Mouse (Mus musculus) adrenal gland, adult 18-20 months (tissue): Measurements from ENCODE around the gene Myom1. TPM values are rescaled to one million over a fixed set of nuclear protein-coding genes. Genes with fewer than 3 reads are reported as not detected.
A peak's percentile ranks its signal among the peaks of the same experiment; 100 is the strongest.

ENCODE experiments used
- DNase-seq, 2 experiments: peaks; one replicate each; pipeline ENCODE4 v3.0.0; 2021 to 2022; ENCODE audit warnings: low spot score in 2 of 2
- total RNA-seq, 2 experiments: library from RNA; stranded (reverse); gene quantifications; 1 replicate in 1 of 2; 2 replicates in 1 of 2; pipeline ENCODE4 v1.2.3; 2021

The Myom1 gene
- total RNA-seq, 2 experiments from 2014 or later: 2.7 to 5.4 TPM

DNA sequence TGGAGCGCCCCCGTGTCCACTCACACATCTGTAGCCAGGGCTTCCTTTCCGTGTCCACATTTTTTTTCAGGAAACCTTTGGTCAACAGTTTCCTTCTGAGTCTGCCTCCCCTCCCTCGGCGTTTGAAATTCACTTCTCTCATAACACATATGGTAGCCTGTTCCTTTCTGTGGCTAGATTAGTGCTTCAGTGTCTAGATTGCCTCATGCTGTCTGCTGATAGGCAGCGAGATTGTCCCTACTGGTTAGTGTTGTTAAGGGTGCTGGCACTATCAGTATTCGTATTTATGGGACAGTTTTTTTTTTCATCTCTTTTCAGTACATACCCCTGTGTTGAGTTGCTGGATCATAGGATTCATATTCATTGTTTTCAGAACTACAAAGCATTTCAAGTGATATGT lies 54.0 kb downstream of the Myom1 start:
- no peak for DNase-seq

DNA sequence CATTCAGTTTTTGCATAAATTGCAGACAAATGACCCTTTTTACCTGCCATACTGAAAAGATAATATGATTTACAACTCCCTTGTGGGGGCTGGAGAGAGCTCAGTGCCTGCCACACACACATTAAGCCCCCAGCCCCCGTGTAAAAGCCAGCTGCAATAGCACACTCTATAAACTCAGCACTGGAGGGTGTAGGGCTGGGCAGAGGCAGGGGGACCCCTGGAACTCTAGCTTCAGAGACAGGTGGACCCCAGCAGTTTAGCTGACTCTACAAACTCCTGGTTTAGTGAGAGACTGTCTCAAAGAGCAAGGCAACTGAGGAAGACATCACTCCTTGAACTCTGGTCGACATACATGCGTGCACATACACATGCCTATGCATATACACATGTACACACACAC lies 55.3 kb downstream of the Myom1 start:
- no peak for DNase-seq

DNA sequence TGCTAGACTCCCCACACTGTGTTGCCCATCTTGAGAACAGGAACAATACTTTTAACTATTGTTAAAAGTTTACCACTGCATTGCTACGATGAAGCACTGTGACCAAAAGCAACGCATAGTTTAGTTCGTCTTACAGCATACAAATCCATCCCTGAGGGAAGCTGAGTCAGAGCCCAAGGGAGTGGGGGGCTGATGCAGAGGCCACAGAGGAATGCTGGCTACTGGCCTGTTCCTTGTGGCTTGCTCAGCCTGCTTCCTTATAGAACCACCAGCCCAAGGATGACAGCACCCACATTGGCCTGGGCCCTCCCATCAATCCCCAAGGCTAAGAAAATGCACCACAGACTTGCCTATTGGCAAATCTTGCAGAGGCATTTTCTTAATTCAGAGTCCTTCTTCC lies 56.8 kb downstream of the Myom1 start:
- no peak for DNase-seq

DNA sequence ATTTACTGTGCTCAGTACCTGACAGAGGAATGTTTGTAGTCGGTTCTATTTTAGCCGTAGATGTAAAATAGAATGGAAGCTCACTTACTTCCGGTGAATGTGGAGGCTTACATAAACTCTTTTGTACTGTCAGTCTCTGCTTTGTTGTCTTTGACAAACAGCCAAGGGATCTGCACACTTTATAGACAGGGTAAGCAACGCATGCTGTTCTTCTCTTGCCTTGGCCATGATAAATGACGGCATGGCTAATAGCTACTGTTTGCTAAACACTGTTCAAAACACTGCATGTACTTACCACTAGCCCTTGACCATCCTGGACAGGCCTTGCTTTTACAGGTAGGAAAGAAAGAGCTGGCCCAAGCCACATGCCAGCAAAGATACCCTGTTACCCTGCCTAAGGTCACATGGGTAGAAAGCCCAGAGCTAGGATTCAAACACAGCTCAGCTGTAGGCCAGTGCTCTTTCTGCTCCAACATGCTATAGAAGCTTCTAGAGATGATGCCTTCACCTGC lies 59.7 kb downstream of the Myom1 start:
- no peak for DNase-seq

DNA sequence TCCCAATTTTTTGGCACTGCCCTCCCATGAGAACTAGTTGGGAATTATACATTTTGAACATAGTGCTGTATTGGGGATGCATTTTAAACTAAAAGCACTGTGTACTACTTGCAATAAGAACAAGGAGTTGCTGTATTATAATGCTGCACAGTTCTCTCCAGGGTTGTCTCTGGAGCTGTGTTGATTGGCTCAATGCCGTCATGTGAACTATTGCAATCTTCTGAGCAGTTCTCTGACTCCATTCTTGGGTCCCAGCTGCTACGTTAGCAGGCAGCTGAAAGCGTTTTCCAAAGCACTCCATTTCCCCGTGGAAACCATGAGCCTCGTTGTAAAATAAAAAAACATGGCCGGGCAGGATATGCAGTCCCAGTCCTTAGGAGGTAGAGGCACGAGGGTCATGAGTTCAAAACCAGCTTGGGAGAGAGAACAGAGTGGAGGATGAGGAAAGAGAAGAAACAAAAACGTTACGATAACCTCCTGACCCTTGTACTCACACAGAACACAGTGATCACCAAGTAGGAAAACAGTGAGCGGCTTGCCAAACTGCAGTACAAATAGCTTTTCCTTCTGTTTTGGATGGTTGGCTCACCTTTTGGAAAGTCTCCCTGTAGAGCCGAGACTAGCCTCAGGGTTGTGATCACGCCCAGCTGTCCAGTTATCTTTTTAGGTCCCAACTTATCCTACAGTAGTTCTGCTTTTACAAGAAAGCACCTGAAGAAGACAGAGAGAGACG lies 60.6 kb downstream of the Myom1 start:
- DNase-seq: no peak

DNA sequence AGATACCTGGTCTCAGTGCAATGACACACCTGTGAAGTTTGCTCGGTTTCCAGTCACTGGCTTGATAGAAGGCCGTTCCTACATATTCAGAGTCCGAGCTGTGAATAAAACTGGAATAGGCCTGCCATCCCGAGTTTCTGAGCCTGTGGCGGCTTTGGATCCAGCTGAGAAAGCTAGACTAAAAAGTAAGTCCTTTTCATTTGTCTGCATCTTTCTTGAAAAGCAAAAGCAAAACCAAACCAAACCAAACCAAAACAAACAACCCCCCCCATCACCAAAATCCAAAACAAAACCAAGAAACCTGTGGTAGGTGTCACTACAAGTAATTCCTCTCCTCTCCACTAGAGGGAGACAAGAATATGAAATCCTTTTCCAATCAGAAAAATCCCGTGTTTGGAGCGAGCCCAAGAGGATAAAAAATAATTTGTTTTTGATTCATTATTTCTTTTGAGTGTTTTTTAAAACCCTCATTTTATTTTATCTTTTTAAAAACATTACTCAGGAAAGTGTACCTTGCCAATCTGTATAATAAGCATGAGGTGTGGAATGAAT lies 62.1 kb downstream of the Myom1 start:
- no peak for DNase-seq

DNA sequence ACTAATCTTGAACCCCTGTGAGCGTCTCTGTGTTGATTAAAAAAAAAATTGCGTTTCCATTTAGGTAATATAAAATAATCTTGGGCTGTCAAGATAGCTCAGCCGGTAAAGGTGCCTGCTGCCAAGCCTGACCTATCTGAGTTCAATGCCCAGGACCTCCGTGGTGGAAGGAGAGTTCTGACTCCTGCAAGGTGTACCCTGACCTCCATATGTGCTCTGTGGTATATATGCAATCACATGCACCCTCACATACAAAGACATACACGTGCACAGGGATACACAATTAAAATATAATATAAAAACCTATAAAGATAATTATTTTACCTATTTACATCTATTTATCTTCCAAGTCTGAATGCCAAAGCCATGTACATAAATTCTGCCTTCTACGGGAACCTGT lies 62.7 kb downstream of the Myom1 start:
- DNase-seq: no peak

DNA sequence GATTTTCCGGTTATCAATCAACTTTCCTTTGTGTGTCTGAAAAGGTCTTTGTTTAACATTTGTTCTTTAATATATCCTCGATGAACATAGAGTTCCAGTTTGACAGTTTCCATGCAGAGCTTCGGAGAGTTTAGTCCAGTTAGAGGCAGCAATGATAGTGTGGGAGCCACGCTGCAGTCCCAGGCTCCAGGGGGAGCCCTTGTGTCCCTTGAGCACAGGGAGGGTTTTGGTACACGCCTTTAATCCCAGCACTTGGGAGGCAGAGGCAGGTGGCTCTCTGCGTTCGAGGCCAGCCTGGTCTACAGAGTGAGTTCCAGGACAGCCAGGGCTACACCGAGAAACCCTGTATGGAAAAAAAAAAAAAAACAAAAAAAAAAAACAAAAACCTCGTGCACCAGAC lies 66.7 kb downstream of the Myom1 start:
- DNase-seq: peak in 1 of 2 experiments; percentile 17

DNA sequence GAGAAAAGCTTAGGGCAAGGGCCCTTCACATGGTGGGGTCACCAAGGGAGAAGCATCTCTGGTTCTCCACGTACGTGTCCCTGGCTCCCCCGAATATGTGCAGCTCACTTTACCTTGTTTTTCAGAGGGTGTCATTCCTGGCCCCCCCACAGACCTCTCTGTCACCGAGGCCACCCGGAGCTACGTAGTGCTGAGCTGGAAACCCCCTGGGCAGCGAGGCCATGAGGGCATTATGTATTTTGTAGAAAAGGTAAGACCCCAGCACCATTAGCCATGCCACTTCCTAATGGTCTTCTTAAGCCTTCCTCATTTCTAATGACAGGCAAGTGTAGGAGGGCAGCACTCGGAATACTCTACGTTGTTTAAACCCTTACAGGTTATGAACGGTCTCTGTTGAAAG lies 69.5 kb downstream of the Myom1 start:
- no peak for DNase-seq

DNA sequence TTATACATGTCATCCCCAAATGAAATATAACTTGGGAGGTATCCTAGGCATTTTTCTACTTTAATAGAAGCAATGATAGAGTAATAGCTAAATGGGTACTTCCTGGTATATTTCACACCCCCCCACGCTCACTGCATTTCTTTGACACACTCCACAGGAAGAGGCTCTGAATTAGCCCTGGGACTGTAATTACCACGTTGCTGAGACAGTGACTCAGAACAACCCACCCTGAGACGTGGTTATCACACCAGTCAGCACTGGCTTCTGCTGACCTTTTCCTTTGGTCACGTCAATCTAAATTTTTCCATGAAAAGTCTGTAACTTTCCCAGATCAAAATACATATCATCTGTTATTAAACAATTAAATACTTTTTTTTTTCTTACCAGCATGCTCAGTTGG lies 72.0 kb downstream of the Myom1 start:
- no peak for DNase-seq

DNA sequence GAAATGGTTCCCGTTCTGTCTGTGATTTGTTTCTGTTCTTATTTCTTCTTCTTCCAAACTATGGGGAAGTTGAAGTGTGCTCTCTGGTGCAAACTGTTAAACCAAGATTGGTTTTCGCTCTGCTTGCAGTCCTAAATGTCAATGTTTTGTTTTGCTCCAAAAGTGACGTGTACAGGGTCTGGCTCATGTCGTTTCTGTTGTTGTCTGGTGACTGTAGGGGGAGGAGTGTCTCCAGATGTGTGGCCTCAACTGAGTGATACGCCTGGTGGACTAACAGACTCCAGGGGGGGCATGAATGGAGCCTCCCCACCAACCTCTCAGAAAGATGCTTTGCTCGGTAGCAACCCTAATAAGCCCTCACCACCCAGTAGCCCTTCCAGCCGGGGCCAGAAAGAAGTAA lies 79.6 kb downstream of the Myom1 start:
- no peak for DNase-seq

DNA sequence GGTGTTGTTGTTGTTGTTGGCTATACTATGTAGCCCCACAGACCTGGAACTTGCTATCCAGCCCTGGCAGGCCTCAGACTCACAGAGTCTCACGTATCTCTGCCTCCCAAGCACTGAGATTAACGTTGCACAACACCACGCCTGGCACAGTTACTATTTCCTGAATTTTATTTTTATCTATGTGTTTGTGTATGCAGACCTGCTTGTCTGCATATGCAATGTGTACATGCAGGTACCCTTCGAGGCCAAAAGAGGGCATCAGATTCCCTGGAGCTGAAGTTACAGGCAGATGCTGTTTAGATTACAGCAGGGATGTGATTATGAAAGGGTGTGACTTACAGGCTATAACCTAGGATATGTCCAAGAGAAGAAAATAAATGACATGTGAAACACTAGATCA lies 84.5 kb downstream of the Myom1 start:
- DNase-seq: no peak

DNA sequence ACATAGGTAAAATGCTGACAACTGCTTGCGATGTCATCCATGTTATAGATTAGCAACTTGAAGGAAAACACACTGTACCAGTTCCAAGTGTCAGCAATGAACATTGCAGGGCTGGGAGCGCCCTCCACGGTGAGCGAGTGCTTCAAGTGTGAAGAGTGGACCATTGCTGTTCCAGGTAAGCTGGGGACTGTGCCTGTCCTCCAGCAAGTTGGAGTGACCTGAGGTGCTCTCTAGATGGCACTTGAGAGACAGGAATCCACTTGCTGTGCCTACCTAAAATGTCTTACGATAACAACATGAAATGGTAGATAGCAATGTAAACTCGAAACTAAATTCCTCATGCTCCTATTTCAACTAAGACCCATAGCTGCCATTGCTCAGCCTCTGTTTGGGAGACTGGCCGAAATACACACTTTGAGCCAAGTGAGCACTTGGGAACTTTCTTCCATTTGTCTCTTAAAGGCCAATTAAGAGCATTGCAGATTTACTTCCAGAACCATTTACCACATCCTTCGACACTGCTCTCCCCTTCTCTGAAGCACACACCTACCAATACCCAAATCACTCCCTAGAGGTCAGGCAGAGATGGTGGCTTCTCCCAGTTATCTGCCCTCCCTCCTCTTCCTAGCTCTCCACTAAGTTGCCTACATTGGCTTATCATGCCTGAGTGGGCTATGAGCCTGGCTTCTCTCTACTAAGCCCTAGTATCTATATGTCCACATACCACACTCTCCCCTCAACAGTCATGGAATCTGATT lies 85.1 kb downstream of the Myom1 start:
- DNase-seq: no peak

DNA sequence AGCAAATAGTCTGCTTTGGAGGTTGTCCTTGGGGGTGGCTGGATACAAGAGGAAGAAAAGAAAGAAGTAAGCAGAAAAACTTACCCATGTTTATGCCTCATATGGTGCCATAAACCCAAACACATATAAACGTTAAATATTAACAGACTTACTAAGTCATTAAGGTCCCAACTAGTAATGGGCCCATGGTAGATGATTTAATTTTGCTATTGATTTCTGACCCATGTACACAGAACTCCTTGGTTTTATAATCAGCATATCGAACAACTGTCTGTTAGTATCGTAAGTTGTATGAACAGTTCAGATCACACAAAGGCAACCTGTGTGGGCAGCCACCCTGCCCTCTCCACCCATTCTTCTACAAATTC lies 85.7 kb downstream of the Myom1 start:
- DNase-seq: no peak

DNA sequence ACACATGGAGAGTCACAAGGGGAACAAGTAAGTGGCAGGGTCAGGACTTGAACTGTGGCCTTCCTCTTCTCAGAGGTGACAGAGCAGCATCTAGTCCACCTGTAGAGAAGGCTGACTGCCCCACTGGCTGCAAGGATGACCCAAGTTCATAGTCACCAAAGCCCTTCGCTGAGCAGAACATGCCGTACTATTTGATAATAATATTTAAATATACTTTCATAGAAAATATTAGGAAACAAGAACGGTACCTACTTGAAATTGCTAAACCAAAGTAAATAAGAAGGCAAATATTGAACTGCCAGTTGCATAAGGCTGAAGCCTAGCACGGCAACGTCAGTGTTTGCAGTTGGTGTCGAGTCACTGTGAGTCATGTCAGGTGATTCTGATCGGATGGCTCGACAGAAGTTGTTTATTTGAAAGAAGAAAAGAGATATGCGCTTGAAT lies 86.6 kb downstream of the Myom1 start:
- no peak for DNase-seq

DNA sequence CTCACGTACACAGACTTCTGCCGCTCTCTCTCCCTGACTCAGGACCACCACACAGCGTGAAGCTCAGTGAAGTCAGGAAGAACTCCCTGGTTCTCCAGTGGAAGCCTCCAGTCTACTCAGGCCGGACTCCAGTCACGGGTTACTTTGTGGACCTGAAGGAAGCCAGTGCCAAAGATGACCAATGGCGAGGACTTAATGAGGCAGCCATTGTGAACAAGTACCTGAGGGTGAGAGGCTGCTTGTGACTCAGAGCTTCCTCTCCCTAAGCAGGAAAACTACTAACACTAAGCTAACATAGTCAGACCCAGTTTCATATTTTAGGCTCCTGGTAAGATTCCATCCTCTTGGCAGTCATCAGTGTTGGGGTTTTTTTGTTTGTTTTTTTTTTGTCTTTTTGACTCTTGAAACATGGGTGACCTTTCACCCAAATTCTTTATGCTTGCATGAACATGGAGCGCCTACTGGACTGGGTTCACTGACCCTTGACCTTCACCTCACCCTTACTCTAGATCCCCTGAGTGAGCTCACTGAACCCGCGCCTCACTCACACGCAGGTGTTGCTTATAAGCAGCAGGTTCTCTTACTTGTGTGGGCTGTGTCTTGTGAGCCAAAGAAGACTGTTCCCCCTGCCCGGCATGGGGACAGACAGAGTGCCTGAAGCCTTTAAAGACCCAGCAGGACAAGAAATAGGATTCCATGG lies 87.5 kb downstream of the Myom1 start:
- no peak for DNase-seq

DNA sequence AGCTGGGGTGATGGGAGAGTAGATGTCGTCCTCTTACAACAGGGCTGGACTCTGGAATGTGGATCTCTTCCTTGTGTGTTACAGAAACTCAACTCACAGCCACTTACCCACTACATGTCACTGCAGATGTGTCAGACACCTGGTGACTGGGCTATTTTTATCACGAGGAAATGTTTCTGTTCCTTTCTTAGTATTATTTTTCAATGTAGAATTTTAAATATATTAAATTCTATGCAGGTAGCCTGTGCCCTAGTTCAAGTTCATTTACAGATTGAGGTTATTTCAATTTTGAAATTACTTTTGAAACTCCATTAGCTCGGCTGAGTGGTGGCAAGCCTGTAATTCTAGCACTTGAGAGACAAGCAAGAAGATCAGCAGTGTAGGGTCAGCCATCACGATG lies 88.6 kb downstream of the Myom1 start:
- no peak for DNase-seq

DNA sequence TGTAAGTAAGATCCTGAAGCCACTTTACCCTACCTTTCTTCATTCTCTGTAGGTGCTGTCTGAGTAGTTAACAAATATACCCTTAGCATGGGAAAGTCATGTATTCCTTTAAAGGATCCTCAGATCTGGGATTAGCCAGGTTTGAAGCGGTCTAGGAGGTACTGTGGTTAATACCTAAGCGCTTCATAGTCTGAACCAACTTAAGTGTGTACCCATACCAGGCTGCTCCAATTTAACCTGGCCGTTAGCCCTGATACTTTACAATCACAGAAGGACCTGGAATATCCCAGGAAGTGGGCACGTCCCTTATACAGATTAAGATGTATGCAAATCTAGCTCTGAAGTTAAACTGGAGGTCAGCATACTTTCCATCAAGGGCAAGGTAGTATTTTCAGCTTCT lies 89.9 kb downstream of the Myom1 start:
- no peak for DNase-seq

DNA sequence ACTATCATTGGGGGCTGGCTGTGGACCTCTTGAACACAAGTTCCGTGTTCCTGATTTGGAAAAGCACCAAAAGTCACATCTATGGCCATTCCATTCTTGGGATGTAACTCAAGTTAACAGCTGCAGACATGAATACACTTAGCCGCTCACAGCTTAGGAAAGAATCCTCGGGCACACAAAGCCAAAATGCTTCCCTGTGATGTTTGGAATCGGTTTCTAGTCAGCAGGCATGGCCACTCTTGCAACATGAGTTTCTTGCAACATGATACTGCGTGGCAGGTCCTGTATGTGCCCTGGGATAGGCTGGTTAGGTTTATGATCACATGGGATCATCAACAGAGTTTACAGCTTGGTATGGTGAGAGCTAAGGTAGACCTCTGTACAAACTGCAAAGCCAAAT lies 91.4 kb downstream of the Myom1 start:
- DNase-seq: no peak

DNA sequence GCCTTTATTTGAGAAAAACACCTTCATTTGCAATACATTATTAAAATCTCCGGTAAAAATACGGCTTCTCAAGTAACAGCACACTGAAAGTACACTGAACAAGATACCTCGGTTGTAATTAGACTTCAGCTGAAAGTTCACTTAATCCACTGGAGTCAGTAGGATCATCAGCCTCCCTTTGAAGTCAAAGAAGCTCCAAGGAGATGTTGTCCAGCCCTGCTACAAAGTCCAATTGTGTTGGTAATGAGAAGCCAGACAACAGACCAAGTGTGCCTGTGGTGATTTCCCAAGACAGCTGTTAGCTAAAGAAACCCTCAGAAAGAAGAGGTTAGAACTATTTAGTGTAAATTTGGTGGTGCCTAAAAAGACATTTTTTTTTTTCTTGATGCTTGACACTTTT lies 92.0 kb downstream of the Myom1 start:
- no peak for DNase-seq

DNA sequence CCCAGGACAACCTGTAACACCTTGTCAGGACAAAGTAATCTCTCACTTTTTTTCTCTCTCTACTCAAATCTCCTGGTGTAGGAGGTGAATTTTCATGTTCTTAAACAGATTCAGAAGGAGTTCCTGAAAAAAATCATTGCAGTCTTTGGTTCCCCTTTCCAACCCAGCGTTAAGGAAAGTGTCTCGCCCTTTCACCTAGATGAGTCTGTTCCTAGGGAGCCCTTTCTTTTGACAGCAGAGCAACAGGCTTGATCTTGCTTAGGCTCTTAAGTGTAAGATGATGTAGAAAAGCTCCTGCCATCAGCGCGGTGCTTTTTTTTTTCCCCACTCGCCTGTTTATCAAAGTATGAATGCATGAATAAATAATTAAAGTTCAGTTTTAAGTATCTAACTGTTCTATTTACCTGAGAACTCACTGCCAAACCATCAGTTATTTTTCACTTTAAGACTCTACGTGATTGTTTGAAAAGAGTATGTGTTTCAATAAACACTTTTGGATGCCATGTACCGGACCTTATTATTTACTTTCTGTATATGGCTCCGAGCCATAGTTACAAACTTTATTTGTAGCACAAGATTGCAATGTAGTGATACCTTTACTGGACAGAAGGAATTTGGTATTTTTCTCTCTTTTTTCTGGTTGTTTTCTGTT lies 94.2 kb downstream of the Myom1 start:
- no peak for DNase-seq
